Mouse (Mus musculus): ENCODE data around the gene Hdac6.

DNA sequence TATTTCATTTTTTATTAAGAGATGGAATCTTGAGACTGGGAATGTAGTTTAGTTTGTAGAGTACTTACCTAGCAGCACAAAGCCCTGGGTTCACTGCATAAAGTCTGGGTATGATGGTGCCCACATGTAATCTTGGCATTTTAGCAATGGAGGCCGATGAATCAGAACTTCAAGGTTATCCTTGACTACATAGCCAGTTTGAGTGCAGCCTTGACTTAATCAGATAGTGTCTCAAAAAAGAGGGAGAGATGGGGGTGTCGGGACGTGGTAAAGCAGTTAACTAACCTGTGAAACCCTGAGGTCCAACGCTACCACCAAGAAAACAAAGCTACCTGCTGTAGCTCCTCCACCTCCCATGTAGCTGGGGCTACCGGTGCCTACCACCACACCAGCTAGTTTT is 43.2 kb downstream of the Hdac6 start:
- TF ChIP-seq POLR2A (IDR thresholded peaks at IDR 0.05; ENCODE audit: low read depth, low read length) (no peak), CTCF (conservative IDR thresholded peaks at IDR 0.05; ENCODE audit: insufficient read depth, insufficient read length, low read depth, low read length) (no peak)
